Mouse (Mus musculus) macrophage (primary cell): ENCODE results near the gene Myo5a. TPM values are rescaled to one million over a fixed set of nuclear protein-coding genes. Genes with fewer than 3 reads are reported as not detected.

Experiments used
- H3K27ac ChIP-seq: fragments of 350-480 bp; formaldehyde crosslinking; 2 replicates; pipeline ENCODE4 v1.9.0; 2021
- H3K36me3 ChIP-seq: fragments of 350-480 bp; formaldehyde crosslinking; 2 replicates; pipeline ENCODE4 v1.9.0; 2021; ENCODE audit errors: inconsistent target
- H3K4me3 ChIP-seq: fragments of 350-480 bp; formaldehyde crosslinking; 2 replicates; pipeline ENCODE4 v1.9.0; 2021; ENCODE audit errors: inconsistent target
- H3K79me2 ChIP-seq: fragments of 350-480 bp; formaldehyde crosslinking; 2 replicates; pipeline ENCODE4 v1.9.0; 2021; ENCODE audit errors: inconsistent target
- WGBS: methylation state at CpG from one replicate; pipeline ENCODE4 v1.1.7; 2026; ENCODE audit warnings: inconsistent platforms; ENCODE audit not compliant: missing documents; 5-methylcytosine and 5-hydroxymethylcytosine counted together
- polyA plus RNA-seq: library from polyadenylated mRNA; stranded (reverse); fragments of 250-400 nt; gene quantifications from 3 replicates; pipeline ENCODE4 v1.2.4, GENCODE M21; 2018; ENCODE audit warnings: inconsistent platforms

Myo5a gene
- polyA plus RNA-seq, 1 experiment from 2014 or later: 945 TPM

GRCm38 (mm10) chr9:75258792-75259191 lies 188.0 kb downstream of the Myo5a start:
- 94% methylated on average over 4 of the region's 4 CpGs for WGBS
- H3K27ac ChIP-seq: no peak overlapping the region
- no peak overlapping the region for H3K4me3 ChIP-seq
- H3K79me2 ChIP-seq: no peaks in the 10 kb centered on the region
- no peaks in the 10 kb centered on the region for H3K36me3 ChIP-seq

GRCm38 (mm10) chr9:75259656-75260055 lies 188.8 kb downstream of the Myo5a start:
- Histone ChIP-seq H3K79me2 (no peaks in the 10 kb centered on the region), H3K36me3 (no peaks in the 10 kb centered on the region), H3K27ac (no peak overlapping the region), H3K4me3 (no peak overlapping the region)
- 95% methylated on average over 3 of the region's 4 CpGs for WGBS

- H3K79me2 ChIP-seq: no peaks in the 10 kb centered on the region
- no peaks in the 10 kb centered on the region for H3K36me3 ChIP-seq
- no peak overlapping the region for H3K4me3 ChIP-seq
- 54% methylated on average over 8 of the region's 8 CpGs for WGBS
- H3K27ac ChIP-seq: no peak overlapping the region
These were observed 190.6 kb downstream of the Myo5a start for GRCm38 (mm10) chr9:75261332-75261872.

- Histone ChIP-seq H3K36me3 (no peaks in the 10 kb centered on the region), H3K27ac (no peak overlapping the region), H3K4me3 (no peak overlapping the region), H3K79me2 (no peaks in the 10 kb centered on the region)
- WGBS: 21% methylated on average over 8 of the region's 8 CpGs
These were observed 191.5 kb downstream of the Myo5a start for GRCm38 (mm10) chr9:75262235-75262826.

- Histone ChIP-seq H3K79me2 (no peaks in the 10 kb centered on the region), H3K27ac (no peak overlapping the region), H3K4me3 (no peak overlapping the region), H3K36me3 (no peaks in the 10 kb centered on the region)
- 77% methylated on average over 2 of the region's 3 CpGs for WGBS
These were observed 193.3 kb downstream of the Myo5a start for GRCm38 (mm10) chr9:75264008-75264718.

GRCm38 (mm10) chr9:75267147-75267546 lies 196.3 kb downstream of the Myo5a start:
- Histone ChIP-seq H3K4me3 (no peak overlapping the region), H3K79me2 (no peaks in the 10 kb centered on the region), H3K27ac (no peak overlapping the region), H3K36me3 (no peaks in the 10 kb centered on the region)
- WGBS: 89% methylated on average over 6 of the region's 6 CpGs

- H3K36me3 ChIP-seq: no peaks in the 10 kb centered on the region
- no peak overlapping the region for H3K27ac ChIP-seq
- no peak overlapping the region for H3K4me3 ChIP-seq
- no peaks in the 10 kb centered on the region for H3K79me2 ChIP-seq
- 55% methylated on average over 6 of the region's 6 CpGs for WGBS
These were observed 199.6 kb downstream of the Myo5a start for GRCm38 (mm10) chr9:75270382-75270781.

GRCm38 (mm10) chr9:75271539-75271938 lies 200.7 kb downstream of the Myo5a start:
- no peaks in the 10 kb centered on the region for H3K79me2 ChIP-seq
- 93% methylated on average over 8 of the region's 8 CpGs for WGBS
- no peak overlapping the region for H3K27ac ChIP-seq
- H3K36me3 ChIP-seq: no peaks in the 10 kb centered on the region
- no peak overlapping the region for H3K4me3 ChIP-seq

Other genes starting within 250 kb of the Myo5a start
- gene Onecut1, start 209.1 kb upstream of the Myo5a start, polyA plus RNA-seq: not detected in 3 replicates
- 2.3 to 14.6 TPM (median 12.4 TPM) in 3 replicates for gene Fam214a, start 118.1 kb upstream of the Myo5a start, polyA plus RNA-seq
- 94.3 to 161 TPM (median 114 TPM) in 3 replicates for gene Arpp19, start 33.4 kb upstream of the Myo5a start, polyA plus RNA-seq
- not detected in 3 replicates for gene Myo5c, start 161.0 kb downstream of the Myo5a start, polyA plus RNA-seq
- 2.5 to 4.3 TPM (median 3.0 TPM) in 3 replicates for gene Gnb5, start 235.3 kb downstream of the Myo5a start, polyA plus RNA-seq